Mouse (Mus musculus): ENCODE results near the gene Rab37.

The Rab37 gene

GRCm38 (mm10) chr11:115138597-115139262 lies 47.5 kb downstream of the Rab37 start:
- no peak for DNase-seq

- DNase-seq: no peak
These were observed 50.7 kb downstream of the Rab37 start for GRCm38 (mm10) chr11:115141970-115142369.

- no peak for DNase-seq
These were observed 56.6 kb downstream of the Rab37 start for GRCm38 (mm10) chr11:115147813-115148212.

- DNase-seq: no peak
These were observed 59.6 kb downstream of the Rab37 start for GRCm38 (mm10) chr11:115150741-115151254.

- DNase-seq: no peak
These were observed 60.7 kb downstream of the Rab37 start for GRCm38 (mm10) chr11:115151755-115152429.

GRCm38 (mm10) chr11:115153088-115153487 lies 61.9 kb downstream of the Rab37 start:
- no peak for DNase-seq

- peak; percentile 76 for DNase-seq
These were observed 62.6 kb downstream of the Rab37 start for GRCm38 (mm10) chr11:115153699-115154292.

- no peak for DNase-seq
These were observed 63.9 kb downstream of the Rab37 start for GRCm38 (mm10) chr11:115155053-115155634.

GRCm38 (mm10) chr11:115157933-115158719 lies 66.9 kb downstream of the Rab37 start:
- DNase-seq: no peak

- DNase-seq: no peak
These were observed 69.0 kb downstream of the Rab37 start for GRCm38 (mm10) chr11:115160016-115160797.

GRCm38 (mm10) chr11:115160883-115161577 lies 69.8 kb downstream of the Rab37 start:
- DNase-seq: peak; percentile 77

- no peak for DNase-seq
These were observed 70.5 kb downstream of the Rab37 start for GRCm38 (mm10) chr11:115161578-115162204.

- no peak for DNase-seq
These were observed 71.0 kb downstream of the Rab37 start for GRCm38 (mm10) chr11:115162205-115162601.

GRCm38 (mm10) chr11:115162832-115163480 lies 71.7 kb downstream of the Rab37 start, which contains the start of gene Slc9a3r1:
TSS of gene Slc9a3r1 (plus strand) at chr11:115163341.
- DNase-seq: peak; percentile 88

- DNase-seq: peak; percentile 43
These were observed 72.4 kb downstream of the Rab37 start for GRCm38 (mm10) chr11:115163568-115164150.

GRCm38 (mm10) chr11:115164341-115164975 lies 73.2 kb downstream of the Rab37 start:
- DNase-seq: no peak

- no peak for DNase-seq
These were observed 73.7 kb downstream of the Rab37 start for GRCm38 (mm10) chr11:115164976-115165374.

- DNase-seq: no peak
These were observed 75.5 kb downstream of the Rab37 start for GRCm38 (mm10) chr11:115166776-115167175.

- DNase-seq: no peak
These were observed 76.5 kb downstream of the Rab37 start for GRCm38 (mm10) chr11:115167631-115168249.

Measured in right cerebral cortex, postnatal 14 days (tissue).